Mouse (Mus musculus): Measurements from ENCODE around the gene Cyth1.

The Cyth1 gene

DNA sequence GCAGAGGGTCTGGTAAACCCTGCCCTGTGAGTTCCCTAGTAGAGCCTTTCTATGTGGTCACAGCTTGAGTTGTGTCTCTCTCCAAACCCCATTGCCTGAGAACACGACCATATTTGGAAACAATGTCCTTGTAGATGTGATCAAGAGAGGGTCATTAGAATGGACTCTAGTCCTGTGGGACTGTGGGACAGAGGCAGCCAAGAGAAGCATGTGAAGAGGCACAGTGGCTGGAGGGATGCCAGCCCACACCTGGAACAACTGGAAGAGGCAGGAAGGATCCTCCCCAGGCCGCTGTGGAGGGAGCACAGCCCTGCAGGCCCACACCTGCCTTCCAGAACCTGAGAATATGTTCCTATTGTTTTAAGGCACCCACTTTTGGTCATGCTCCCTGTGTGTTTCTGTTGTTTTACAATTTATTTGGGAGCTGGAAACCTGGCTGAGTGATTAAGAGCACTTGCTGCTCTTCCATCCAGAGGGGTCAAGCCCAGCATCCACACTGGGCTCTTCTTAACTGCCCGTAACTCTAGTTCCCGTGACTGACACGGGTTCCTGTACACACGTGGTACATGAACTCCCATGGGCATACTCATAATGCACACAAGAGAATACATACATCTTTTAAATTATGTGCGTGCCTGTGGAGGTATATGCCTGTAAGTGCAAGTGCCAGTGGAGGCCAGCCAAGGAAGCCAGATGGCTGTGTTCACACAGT is 5.2 kb upstream of the Cyth1 start:
- DNase-seq, result peak; percentile 58 to 61

DNA sequence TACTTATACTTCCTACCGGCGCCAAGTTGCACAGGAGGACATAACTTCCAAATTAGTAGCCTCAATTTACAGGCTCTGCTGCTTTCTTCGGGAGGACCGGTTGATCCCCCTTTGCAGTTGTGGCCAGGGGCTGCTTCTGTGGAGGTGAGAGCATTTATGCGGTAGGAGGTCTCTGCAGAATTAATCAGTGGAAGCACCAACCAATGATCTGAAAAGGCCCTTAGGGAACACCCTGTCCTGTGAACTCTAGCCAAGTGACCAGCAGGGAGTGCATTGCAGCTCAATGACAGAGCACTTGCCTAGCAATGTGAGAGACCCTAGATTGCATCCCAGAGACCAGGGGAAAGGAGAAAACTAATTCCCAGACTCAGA is 606 bp upstream of the Cyth1 start:
- peak; percentile 55 to 64 for DNase-seq

DNA sequence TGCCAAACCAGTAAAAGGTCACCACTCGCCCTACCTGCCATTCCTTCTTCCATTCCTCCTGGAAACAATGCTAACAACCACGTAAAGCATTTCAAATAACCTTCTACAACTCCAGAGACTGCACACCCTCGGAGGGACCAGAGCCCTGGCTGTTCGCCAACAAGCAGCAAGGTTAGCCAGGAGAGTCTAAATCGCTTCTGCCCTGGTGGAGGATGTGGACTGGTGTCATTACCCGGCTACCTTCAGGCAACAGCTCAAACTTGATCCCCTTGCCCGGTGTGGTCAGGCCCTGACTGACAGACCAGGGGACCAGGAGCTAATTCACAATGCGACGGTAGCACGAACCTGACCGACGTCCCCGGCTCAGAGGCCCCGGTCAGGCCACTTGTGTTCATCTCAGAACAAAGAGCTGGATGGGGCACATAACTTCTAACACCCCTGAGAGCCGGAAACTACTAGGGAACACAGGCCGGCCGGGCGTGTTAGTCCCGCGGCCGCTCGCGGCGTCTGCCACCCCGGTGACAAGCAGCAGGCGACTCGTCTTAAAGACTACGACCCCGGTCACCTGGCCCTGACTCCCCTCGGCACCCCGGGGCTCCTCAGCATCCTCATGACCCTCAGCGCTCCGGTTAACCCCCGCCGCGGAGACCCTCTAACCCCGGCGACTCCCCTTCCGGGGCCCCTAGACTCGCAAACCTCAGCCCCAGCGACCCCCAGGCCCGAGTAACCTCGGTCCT is 865 bp downstream of the Cyth1 start:
- peak; percentile 83 to 85 for DNase-seq

DNA sequence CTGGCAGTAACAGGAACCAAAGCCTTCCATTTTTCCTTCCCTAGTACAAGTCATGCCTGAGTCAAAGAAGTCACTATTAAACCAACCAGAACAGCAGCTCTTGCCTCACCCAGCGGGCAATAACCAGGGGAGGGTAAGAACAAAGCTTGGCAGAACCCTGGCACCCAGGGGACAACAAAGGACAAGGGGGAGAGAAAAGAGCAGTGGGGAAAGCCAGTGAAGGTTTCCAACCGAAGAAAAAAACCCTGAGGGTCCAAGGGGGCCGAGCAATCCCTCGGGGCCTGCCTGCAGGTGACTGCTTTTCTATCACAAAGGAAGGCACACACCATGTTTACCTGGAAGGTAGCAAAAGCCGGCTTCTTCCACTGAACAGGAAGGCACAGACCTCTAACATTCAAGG is 1.7 kb downstream of the Cyth1 start:
- DNase-seq, result no peak

DNA sequence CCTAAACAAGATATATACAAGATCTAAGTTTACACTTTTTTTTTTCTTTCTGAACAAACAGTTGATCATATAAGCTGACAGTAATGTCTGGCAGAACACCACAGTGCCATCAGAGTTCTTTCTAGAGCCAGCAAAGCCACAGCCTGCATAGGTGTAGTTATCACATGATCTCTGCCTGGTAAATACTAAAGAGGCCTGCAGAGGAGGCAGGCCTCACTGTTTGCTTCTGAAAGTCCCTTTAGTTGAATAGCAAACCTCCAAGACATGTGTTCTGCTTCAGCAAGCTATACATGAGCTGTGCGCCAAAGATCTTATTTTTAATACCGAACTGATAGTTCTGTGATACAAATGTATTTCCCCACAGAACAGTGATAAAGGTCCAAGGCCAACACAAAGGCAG is 3.3 kb downstream of the Cyth1 start:
- no peak for DNase-seq

DNA sequence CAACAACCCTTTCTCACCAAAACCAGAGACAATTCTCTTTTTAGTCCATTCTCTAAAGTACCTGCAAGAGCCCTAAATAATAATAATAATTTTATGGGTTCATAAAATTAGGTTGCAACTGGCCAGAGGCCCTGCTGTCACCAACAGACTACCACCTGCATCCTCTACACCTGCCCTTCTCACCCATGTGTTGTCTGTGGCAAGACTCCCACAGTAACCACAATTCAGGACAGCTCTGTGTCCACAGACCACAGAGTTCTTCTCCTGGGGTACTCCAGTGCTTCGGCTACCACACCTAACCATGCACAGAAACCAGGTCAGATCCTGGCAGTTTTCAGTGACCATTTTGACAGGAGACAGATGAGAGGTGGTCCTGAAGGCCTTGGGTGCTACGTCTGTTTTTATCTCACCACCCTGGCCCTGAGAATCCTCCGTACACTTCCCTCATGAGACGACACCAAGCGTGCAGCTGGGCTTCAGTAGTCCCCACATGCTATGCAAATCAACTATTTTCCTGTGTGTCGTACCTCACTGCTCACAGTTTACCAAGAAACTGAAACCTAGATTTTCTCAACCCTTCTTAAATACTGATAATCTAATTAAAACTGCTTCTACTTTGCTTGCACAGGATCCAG is 4.6 kb downstream of the Cyth1 start:
- no peak for DNase-seq

DNA sequence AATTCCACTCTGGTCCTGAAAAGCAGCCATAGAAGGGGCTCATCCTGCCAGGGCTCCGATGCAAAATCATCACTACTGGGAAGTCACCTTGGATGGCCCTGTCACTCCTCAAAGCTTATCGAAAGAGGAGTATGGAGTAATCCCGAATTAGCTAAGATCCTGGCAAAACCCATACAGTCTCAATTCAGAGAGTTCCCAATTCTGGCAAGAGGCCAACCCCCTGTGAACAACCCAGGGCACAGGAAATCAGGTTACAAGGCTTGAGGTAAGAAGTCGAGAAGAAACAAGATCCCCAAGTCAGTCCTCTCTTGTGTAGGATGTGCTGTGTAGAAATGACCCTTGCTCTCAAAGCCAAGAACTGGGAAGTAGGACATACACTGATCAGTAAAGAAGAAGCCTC is 5.9 kb downstream of the Cyth1 start:
- peak; percentile 70 to 77 for DNase-seq

DNA sequence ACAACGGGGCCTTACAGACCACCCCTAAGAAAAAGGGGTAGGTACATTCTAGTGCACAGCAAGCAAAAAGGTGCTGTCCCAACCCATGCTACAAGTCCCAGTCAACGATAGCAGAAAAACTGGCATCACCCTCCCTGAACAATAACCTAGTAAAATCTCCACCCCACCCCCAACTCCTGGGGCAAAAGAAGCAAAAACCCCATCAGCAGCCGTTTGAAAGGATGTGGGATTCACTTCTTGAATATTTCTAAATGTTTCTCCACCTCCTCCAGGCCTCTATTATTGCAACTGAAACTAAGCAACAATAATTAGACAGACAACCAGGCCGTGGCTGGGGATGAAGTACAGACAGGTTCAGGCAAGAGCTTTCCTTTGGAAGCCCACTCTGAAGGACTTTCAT is 8.0 kb downstream of the Cyth1 start:
- DNase-seq, result no peak

DNA sequence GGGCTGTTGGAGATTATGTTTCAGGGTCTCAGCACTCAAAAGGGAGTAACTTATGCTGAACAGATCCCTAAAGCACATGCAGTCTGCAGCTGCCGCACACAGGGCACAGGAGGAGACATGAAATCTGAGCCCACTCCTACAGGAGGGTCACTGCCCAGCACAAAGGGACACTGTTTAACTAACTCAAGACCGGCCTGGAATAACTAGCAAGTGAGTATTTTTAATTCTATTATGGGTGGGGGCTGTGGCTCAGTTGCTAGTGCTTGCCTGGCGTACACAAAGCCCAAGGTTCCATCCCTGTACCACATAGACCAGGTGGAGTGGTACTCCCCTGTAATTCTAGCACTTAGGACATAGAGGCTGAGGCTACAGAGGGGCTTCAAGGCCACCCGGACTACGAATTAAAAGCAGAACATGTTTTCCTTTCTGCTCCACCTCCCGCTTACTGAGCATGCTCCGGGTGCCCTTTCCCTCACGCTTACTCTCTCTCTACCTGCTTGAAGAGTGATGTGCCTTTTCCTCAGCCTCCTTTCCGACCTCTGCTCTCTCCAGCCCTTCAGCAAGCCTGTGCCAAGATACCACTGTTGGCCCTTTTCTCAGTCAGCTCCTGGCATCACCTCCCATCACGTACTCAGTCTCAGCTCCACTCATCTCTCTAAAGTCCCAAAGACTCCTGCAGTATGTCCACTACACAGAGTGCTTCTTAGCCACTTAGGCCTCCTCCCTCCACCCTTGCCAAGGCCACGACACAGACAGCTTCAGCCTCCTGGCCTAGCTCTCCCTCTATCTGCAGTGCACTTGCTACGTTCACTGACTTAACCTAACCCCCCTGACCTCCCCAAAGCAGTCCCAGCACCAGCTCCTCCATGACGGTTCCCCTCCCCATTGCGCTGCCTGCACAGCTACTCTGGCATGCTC is 8.9 kb downstream of the Cyth1 start:
- DNase-seq, result no peak

DNA sequence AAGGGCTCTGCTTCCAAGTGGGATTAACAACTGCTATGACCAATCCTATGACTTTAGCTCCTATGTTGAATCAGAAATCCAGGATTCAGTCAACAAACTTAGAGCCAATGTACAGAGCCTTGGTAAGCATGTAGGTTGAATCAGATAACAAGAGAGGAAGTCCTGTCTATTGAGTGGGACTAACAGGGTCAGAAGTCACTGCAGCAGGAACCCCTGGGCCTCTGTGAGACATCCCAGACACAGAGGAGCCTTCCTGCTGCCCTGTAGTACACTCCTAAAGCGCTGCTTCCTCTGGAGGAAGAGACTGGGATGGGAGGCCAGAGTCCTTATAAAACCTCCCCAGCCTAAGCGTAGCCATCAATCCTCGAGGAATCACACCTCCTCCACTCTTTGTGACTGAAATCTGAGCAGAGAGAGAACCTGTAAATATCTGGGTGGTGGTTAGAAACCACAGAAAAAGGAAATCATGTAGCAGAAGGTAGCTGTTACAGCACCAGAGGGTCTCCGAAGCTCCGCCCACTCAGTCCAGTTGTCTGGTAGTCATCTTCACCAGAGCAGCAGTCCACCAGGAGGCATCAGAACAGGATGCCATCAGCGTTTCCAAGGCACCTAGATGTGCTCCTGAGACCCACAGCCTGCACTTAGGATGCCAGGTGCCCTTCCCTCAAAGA is 11.7 kb downstream of the Cyth1 start:
- no peak for DNase-seq

DNA sequence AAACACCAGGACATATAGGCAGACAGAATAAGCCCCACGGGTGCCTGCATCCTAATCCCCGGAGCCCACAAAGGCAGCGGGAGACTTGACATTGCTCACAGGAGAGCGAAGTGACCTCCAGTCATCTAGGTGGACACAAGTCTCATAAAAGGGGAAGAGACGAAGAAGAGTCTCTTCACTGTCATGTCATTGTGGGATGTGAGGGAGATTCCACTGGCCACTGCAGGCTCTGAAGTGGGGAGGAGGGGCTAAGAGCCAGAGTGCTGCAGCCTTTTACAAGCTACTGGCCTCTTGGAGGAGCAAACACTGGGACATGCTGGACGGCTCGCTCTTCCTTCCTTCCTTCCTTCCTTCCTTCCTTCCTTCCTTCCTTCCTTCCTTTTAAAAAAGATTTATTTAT is 13.5 kb downstream of the Cyth1 start:
- DNase-seq, result no peak

DNA sequence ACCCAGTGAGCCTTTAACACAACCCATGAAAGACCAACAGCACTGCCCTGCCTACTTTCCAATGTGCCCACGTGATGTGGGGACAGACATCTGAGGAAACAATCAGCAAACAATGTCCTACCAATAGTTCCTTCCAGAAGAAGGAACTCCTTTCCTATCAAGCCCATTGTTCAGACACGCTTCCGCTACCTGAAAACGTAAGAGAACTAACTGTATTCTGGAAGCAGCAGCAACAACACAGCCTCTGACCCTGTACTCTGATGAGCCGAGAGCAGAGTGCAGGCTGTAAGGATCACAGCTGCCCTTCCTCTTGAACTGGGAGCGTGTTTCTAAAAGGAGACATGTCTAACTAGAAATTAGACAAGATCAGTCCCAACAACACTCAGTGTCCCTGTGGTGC is 13.9 kb downstream of the Cyth1 start:
- DNase-seq, result no peak

DNA sequence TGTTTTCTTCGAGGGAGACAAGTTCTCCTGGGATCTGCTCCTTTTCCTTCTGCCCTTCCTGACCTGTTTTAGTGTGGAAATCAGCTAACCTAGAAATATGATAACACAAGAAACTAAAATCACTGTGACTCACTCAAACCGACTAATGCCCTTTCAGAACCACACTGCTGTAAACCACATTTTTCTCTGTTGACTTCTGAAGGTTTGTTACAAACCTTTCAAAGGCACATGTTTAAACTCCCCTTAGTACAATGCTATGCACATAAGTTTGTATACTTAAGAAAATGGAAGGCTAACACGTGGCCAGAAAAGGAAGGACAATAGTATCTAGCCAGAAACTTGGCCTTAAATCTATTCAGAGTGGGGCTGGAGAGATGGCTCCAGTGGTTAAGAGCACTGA is 14.5 kb downstream of the Cyth1 start:
- no peak for DNase-seq

DNA sequence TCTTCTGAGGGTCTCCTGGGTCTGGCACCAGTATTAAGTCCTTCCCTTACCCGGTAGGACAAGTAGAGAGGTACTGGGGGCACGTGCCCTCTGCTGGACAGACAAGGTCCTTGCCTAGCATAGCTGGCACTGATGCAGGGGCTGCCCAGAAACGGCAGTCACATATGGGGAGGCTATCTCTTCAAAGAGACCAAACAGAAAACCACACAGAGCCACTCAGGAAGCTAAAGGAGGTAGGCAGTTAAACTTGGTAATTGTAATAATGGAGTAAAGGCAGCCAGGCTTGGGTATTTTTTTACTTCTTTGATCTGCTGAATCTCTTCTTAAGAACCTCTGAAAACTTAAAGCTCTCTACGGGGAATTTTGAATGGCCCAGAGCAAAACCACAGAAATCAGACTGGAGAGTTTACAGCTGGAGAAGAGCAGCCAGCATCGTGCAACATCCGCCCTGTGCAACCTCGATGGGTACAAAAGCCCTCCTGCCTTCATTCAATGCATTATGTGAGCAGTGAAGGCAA is 16.0 kb downstream of the Cyth1 start:
- DNase-seq, result peak; percentile 73 to 74

DNA sequence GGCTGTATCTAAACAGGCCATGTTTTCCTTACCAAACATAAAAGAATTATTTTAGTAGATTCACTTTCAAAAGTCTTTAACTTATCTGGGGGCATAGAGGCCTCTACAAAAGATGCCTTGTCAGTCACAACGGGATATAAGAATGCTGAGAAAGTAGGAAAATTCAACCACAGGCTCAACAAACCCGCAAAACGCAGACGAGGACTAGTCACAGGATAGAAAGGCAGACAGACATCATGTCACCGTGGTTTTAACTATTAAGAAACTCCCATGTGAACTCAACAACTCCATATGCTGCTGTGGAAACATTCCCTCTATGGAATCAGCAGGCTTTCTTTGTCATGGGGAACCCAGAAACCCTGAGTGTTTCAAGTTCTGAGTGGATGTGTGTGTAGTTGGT is 18.5 kb downstream of the Cyth1 start:
- DNase-seq, result no peak

DNA sequence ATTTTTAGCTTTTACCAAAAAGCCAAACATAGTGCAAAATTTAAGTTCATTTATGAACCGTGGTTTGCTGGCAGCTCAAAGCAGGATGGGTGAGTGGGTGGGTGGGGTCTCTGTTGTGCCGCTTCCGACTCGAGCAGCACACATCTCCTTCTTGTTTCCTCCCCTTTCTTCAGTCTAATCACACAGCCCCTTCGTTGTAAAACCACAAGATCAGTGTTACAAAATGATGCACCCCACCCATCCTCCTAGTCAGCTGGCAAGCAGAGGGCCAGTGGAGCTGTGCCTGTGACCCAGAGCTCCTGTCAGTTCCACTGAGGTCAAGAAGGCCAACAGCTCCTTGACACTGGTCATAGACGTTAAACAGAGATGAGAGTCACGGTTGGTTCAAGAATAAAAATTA is 20.7 kb downstream of the Cyth1 start:
- DNase-seq, result no peak

DNA sequence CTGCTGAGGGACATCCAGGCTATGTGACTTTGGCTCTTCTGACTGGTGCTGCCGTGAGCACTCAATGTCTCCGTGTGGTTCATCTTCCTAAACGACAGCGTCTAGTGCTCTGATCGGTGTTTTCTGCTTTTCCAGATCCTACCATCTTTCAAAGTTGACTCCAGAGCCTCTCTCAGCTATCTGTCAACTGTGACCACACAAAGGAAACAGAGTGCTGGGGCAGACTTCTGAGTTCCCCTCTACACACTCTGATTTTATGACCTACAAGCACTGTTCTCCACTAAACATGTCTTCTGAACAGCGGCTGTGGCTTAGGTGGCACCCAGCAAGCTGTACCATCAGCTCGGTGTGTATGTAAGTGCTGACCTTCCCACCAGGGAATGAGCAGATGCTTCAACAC is 21.5 kb downstream of the Cyth1 start:
- DNase-seq, result no peak

DNA sequence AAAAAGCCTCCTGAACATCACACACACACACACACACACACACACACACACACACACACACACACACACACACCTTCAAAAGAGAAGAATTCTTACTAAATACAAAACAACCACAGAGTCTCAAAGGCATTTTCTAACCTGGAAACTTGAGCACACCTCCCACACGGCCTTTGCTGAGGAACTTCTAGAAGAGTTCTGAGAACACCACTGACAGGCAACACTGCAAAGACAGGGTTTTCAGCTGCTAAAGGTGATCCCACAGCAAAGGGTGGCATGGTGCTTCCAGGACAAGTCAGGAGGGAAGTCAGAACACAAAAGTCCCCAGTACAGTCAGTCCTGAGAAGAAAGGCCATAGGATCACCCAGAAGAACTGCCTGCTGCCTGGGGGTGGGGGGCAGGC is 22.5 kb downstream of the Cyth1 start:
- no peak for DNase-seq

DNA sequence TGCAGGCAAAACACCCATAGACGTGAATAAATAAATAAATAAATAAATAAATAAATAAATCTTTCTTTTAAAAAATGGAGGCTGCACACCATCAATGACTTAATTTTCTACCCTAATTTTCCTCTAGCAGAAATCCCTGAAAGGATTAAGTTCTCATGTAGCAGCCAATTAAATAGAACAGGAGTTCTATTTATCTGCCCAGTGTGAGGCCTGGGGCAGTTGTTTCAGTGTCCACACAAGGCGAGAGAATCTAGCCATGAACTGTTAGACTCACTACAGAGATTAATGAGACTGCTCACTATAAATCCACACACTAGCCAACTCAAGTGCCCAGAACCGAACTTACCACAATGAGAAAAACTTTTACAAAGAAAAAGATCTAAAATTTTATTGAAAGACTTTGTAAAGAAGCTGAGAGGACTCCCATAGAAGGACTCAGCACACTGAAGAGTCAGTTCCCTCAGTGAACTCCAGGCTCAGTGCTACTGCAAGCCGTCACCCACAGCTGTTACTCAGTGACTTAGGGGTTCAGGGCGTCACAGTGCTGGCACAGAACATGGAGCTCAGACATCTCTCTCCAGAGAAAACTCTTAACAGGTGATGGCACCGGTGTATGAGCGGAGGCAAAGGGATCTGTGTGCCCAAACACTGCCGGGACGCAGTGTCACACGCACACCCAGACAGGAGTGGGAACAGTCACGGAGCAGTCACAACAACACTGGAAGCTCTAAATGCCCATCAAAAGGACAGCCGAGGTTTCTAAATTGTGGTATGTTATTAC is 23.1 kb downstream of the Cyth1 start:
- no peak for DNase-seq

DNA sequence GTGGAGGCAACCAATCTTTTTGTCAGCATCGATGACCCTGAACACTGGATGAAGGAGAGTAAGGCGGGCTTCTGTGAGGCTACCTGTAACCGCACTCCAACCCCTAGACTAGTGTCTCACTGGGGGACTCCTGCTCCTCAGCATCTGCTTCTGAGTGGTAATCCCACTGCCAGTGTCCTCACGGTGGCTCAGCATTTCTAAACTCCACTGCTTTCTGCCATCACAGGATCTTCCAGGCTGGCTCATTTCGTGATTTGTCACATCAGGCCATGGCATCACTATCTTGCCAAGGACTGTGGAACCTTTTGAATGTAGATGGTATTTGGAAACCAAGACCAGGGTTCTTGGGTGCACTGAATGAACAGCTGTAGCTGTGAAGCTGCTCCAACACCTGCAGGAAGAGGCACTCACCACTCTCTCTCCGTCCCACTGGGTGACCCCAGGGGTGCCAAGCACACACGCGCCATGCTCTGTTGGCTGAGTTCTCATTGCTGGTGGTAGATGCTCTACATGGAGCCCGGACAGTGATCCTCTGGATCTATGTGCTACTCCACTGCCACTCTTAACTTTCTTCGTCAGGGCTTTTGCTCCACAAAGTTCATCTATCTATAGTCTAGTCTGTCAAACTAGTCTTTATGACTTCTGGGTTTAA is 24.9 kb downstream of the Cyth1 start:
- DNase-seq, result no peak

DNA sequence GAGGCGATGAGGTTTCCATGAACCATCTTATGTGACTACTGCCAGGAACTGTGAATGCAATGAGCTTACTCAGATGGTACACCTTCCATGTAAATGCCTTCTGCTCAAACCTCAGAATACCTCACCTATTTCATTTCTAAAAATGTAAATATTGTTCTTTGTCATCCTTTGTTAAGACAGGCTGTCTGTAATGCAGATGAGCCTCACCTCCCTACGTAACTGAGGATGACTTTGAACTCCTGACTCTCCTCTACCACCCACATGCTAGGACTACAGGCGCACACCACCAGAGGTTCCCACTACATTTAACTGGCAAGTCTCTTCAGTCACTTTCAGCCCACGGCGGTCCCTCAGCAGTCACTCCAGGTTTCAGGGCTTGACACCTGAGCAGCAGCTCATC is 25.5 kb downstream of the Cyth1 start:
- DNase-seq, result no peak

Measured in cerebellum, postnatal 10 days (tissue).